5 mouse cellular contexts compared by ENCODE assay signal in genomic region chr11:103407136-103407535, GRCm38 (mm10). TPM values are rescaled to one million over a fixed set of nuclear protein-coding genes. Genes with fewer than 3 reads are reported as not detected.
DNase-seq lines count a peak whose midpoint lies in the region; TF ChIP-seq lines count a peak whose summit lies in the region.
"Not testable (repeated sequence)": the region's sequence is repeated elsewhere in the genome, so short reads cannot be mapped to it uniquely, and the experiment has no call there.

No protein-coding gene starts in this region.

- not testable (repeated sequence) for H3K9me3 ChIP-seq in ES-Bruce4 (replicated peaks; ENCODE audit: control insufficient read depth, insufficient read depth, low read length, poor library complexity, severe bottlenecking); ES-E14 (ENCODE audit: control insufficient read depth, insufficient read depth, low read depth, low read length)

- in situ Hi-C loops in ES-E14 (cut with MboI; ENCODE audit: low sequenced_read_pairs in 2 of 2, unreplicated experiment in 2 of 2): not testable (repeated sequence)

- intact Hi-C loops in gastrocnemius, adult 2 months (cut with DNase I): not testable (repeated sequence)

- H3K79me3 ChIP-seq in C2C12 (ENCODE audit: low read depth): peaks cover 17% of the 10 kb centered on the region

- not testable (repeated sequence) for TF ChIP-seq CTCF in C2C12 (IDR thresholded peaks at IDR 0.05; ENCODE audit: control insufficient read depth, insufficient read depth, insufficient read length); ES-Bruce4 (IDR thresholded peaks at IDR 0.05; ENCODE audit: low read depth, low read length); gastrocnemius, adult 2 months (IDR thresholded peaks at IDR 0.05)

- peak overlapping the region; percentile 94 for H3K27ac ChIP-seq in ES-Bruce4 (ENCODE audit: insufficient read depth, low read length)
- peak overlapping the region; percentile 97 for H3K27ac ChIP-seq in ES-E14 (ENCODE audit: insufficient read depth, low read depth, low read length, poor library complexity, severe bottlenecking)
- H3K27ac ChIP-seq in gastrocnemius, adult 2 months: peak overlapping the region; percentile 24; the same call in 1 of the 2 replicates

- H3K36me3 ChIP-seq in C2C12 (ENCODE audit: control insufficient read depth, insufficient read depth): peaks cover 23% of the 10 kb centered on the region
- H3K36me3 ChIP-seq in ES-Bruce4 (ENCODE audit: control insufficient read depth, insufficient read depth, low read length, poor library complexity, severe bottlenecking): peaks cover 23% of the 10 kb centered on the region
- H3K36me3 ChIP-seq in ES-E14 (ENCODE audit: control insufficient read depth, insufficient read depth, low read length, poor library complexity, severe bottlenecking): not testable (repeated sequence)

- TF ChIP-seq POLR2A in ES-Bruce4 (IDR thresholded peaks at IDR 0.05; ENCODE audit: insufficient read depth, low read length): not testable (repeated sequence)

- not testable (repeated sequence) for H3K4me3 ChIP-seq in C2C12 (ENCODE audit: insufficient read depth, poor library complexity, severe bottlenecking); ES-Bruce4 (ENCODE audit: low read depth, low read length); gastrocnemius, adult 2 months
- peak overlapping the region in 1 of 2 experiments; percentile 37; a peak in 2 of 4 replicates for H3K4me3 ChIP-seq in ES-E14 (ENCODE audit: insufficient read depth in 1 of 2, low read depth in 1 of 2, low read length in 2 of 2, poor library complexity in 1 of 2, severe bottlenecking in 1 of 2)

- H3K4me1 ChIP-seq in ES-Bruce4 (ENCODE audit: control insufficient read depth, insufficient read depth, low read length) (peaks cover 12% of the 10 kb centered on the region), ES-E14 (ENCODE audit: control insufficient read depth in 2 of 2, insufficient read depth in 2 of 2, low read length in 2 of 2, poor library complexity in 1 of 2) (peaks cover 15 to 30% of the 10 kb centered on the region in 2 experiments)

- H3K9ac ChIP-seq in ES-Bruce4 (ENCODE audit: low read depth, poor library complexity, severe bottlenecking) (0 out of 2 replicates have a peak overlapping the region, but pooled peaks have one; percentile 29), ES-E14 (ENCODE audit: insufficient read depth, low read depth, low read length, poor library complexity, severe bottlenecking) (peak overlapping the region; percentile 63; the same call in 1 of the 2 replicates)

- H3K27me3 ChIP-seq in C2C12 (ENCODE audit: control insufficient read depth, insufficient read depth, insufficient read length); ES-Bruce4 (ENCODE audit: control insufficient read depth, insufficient read depth, low read length, poor library complexity, severe bottlenecking): not testable (repeated sequence)

- peak; percentile 55 for DNase-seq in ES-E14 (ENCODE audit: low read depth, low spot score)
- peak; percentile 79 for DNase-seq in ZHBTc4 (ENCODE audit: low read depth, low spot score)
- DNase-seq in gastrocnemius, adult 2 months: not testable (repeated sequence)

- H3ac ChIP-seq in C2C12 (ENCODE audit: control insufficient read depth, insufficient read length, low read depth): not testable (repeated sequence)

- peaks cover 39% of the 10 kb centered on the region for H3K79me2 ChIP-seq in C2C12 (ENCODE audit: control insufficient read depth, insufficient read depth)

- TF ChIP-seq EP300 in ES-Bruce4 (IDR thresholded peaks at IDR 0.05; ENCODE audit: insufficient read depth, low read depth, low read length): not testable (repeated sequence)

TF ChIP-seq in C2C12, 6 proteins besides CTCF, POLR2A, EP300 and RAD21:
- TF ChIP-seq CEBPB (IDR thresholded peaks at IDR 0.05; ENCODE audit: low read depth): peak; percentile 24

RNA-seq across cellular contexts. Expression of gene Plekhm1, which starts 5.4 kb away (rescaled TPM):
- polyA plus RNA-seq in C2C12 (2012; fragmentation: generic; extraction: Trizol): 7.1 TPM
- polyA plus RNA-seq in ES-Bruce4 (2011; ENCODE audit: insufficient read depth, insufficient read length, low read depth, missing spikeins): 20.8 and 22.0 TPM in 2 replicates
- total RNA-seq in ES-E14 (2012; rRNA removed): 11.7 and 12.3 TPM in 2 replicates
- 10 to 100 TPM; 12.3 to 13.7 TPM for total RNA-seq in gastrocnemius, adult 2 months (2021)

RNA-seq across cellular contexts. Expression of gene Arhgap27, which starts 43.6 kb away (rescaled TPM):
- polyA plus RNA-seq in C2C12 (2012; fragmentation: generic; extraction: Trizol) (0.19 TPM), ES-Bruce4 (2011; ENCODE audit: insufficient read depth, insufficient read length, low read depth, missing spikeins) (8.5 and 9.8 TPM in 2 replicates)
- 7.8 and 8.2 TPM in 2 replicates for total RNA-seq in ES-E14 (2012; rRNA removed)
- total RNA-seq in gastrocnemius, adult 2 months (2021): 1 to 10 TPM; 6.0 to 8.8 TPM

Comparison
In these comparisons a context has a peak if more than half of its experiments do, and no peak if none do; other contexts are left out.
1. H3K27ac ChIP-seq: peak in every context shown above with its lines; median percentile 97 in ES-E14; 94 in ES-Bruce4; 24 in gastrocnemius, adult 2 months.